Mouse (Mus musculus) heart, embryonic 14.5 days (tissue): ENCODE results near the gene Mt4. TPM values are rescaled to one million over a fixed set of nuclear protein-coding genes. Genes with fewer than 3 reads are reported as not detected.

Source experiments
- ATAC-seq: fragments of 200-750 bp; cut with Nextera tagmentation; 2 replicates; pipeline ENCODE4 v1.8.0; 2017; ENCODE audit warnings: low read depth, moderate TSS enrichment; ENCODE audit not compliant: insufficient number of reproducible peaks, insufficient read depth, low FRiP score
- H3K27ac ChIP-seq, 2 experiments: fragments of 200-500 bp in 1 of 2; fragments of 300-500 bp in 1 of 2; sonication (generic) in 1 of 2; replicated peaks in 1 of 2; 2 replicates each; pipeline ENCODE4 v1.5.1; 2012 to 2014; ENCODE audit warnings: low read depth in 2 of 2, low read length in 2 of 2, control low read depth in 1 of 2, mild to moderate bottlenecking in 1 of 2, mixed read lengths in 1 of 2; ENCODE audit not compliant: control insufficient read depth in 1 of 2, insufficient read depth in 1 of 2
- H3K27me3 ChIP-seq: fragments of 300-500 bp; sonication (generic); 2 replicates; pipeline ENCODE4 v1.6.1; 2014; ENCODE audit warnings: mild to moderate bottlenecking, low read length, control low read depth; ENCODE audit not compliant: control insufficient read depth, insufficient read depth
- H3K36me3 ChIP-seq: fragments of 300-500 bp; sonication (generic); 2 replicates; pipeline ENCODE4 v1.6.1; 2014; ENCODE audit warnings: mild to moderate bottlenecking, control low read depth, low read length, mixed read lengths; ENCODE audit not compliant: control insufficient read depth, insufficient read depth
- H3K4me1 ChIP-seq, 2 experiments: fragments of 200-500 bp in 1 of 2; fragments of 300-500 bp in 1 of 2; sonication (generic) in 1 of 2; 2 replicates each; pipeline ENCODE4 v1.6.1; 2012 to 2014; ENCODE audit warnings: low read length in 2 of 2, control low read depth in 1 of 2, mixed read lengths in 1 of 2; ENCODE audit not compliant: control insufficient read depth in 2 of 2, insufficient read depth in 2 of 2
- H3K4me2 ChIP-seq: fragments of 300-500 bp; sonication (generic); 2 replicates; pipeline ENCODE4 v1.6.1; 2014; ENCODE audit warnings: mild to moderate bottlenecking, low read length
- H3K4me3 ChIP-seq, 2 experiments: fragments of 200-500 bp in 1 of 2; fragments of 300-500 bp in 1 of 2; sonication (generic) in 1 of 2; 2 replicates each; pipeline ENCODE4 v1.5.1; 2012 to 2014; ENCODE audit warnings: low read length in 2 of 2, mild to moderate bottlenecking in 2 of 2, control low read depth in 1 of 2, low read depth in 1 of 2, moderate library complexity in 1 of 2; ENCODE audit not compliant: control insufficient read depth in 1 of 2, insufficient read depth in 1 of 2
- H3K9ac ChIP-seq: fragments of 300-500 bp; sonication (generic); 2 replicates; pipeline ENCODE4 v1.6.1; 2014; ENCODE audit warnings: mild to moderate bottlenecking, low read length
- H3K9me3 ChIP-seq: fragments of 300-500 bp; sonication (generic); 2 replicates; pipeline ENCODE4 v1.6.1; 2016; ENCODE audit warnings: low read length, control low read depth; ENCODE audit not compliant: control insufficient read depth
- WGBS: fragments of 180-500 bp; shearing (Covaris S2); extraction: QIAGEN DNeasy Blood & Tissue Kit; methylation state at CpG from one replicate; pipeline ENCODE4 v1.1.7; 2014; 5-methylcytosine and 5-hydroxymethylcytosine counted together
- polyA plus RNA-seq: library from polyadenylated mRNA; unstranded; fragments of >200 nt; fragmentation: Nextera tagmentation; extraction: Ambion mirVana; gene quantifications from 2 replicates; pipeline ENCODE4 v1.2.1, GENCODE M21; 2014

Gene Mt4
- not detected in 2 replicates for polyA plus RNA-seq

DNA sequence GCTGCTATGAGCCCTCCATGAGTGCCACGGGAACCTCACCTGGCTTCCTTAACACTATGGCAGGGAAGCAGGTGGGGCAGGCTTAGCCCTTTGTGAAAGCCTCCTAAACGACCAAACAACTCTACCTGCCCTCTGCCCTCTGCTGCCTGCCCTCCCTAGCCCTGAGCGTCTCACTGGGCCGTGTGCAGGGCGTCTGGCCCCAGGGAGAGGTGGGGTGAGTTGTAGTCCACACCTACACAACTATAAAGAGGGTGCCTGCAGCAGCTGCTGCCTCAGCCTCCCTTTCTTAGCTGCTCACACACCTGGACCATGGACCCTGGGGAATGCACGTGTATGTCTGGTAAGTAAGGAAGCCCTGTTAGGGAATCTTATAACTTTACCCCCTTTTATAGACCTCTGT is at the start of gene Mt4:
Gene Mt4, plus strand, starts transcription at position 265 of the 400 bp plus-strand sequence.
- Histone ChIP-seq H3K36me3 (no peaks in the 10 kb centered on the region), H3K4me2 (no peak within 1 kb of the TSS), H3K27ac (no peak within 1 kb of the TSS), H3K4me3 (no peak within 1 kb of the TSS), H3K9me3 (0 out of 2 replicates have a peak, but pooled peaks cover 4% of the 10 kb centered on the region), H3K4me1 (no peaks in the 10 kb centered on the region), H3K9ac (no peak within 1 kb of the TSS), H3K27me3 (peaks cover 2% of the 10 kb centered on the region; the same call in 1 of the 2 replicates)
- no peak for ATAC-seq
- WGBS = 47% methylated on average over 6 of the region's 6 CpGs

DNA sequence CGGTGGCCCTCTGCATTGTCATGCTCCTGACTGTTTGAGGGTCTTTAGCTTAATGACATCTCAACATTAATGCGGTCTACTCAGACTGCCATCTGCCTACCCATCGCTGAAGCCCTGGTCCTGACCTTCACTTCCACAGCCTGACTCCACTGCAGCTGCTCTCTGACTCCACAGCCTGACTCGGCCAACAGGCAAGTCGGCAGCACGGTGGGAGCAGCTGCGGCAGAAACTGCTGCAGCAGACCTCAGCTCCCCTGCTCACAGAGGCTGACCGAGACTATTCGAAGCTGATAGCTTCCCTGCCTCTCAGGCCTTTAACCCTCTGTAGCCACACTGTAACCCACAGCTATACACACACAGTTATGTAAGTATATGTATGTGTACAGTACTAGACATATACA is 49.0 kb upstream of the Mt4 start:
- WGBS = 82% methylated on average over 9 of the region's 9 CpGs
- H3K4me3 ChIP-seq = no peak overlapping the region

DNA sequence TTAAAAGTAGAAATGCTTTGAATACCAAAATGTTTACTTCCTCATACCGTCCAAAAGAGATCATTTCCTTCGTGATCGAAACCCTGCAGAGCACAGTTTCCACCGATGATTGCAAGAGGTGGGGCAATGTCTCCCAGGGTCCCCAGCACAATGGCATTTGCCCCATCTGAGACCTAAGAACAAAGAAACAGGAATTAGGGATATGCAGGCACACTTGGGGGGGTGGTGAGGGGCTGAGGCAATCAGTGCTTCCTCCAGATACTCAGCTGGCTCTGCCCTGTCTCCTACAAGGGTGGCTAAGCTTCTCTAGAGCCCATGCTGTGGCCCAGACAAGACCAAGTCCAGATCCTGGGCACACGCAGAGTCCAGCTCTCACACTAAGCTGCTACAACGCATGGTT is 47.3 kb upstream of the Mt4 start:
- 62% methylated on average over 6 of the region's 6 CpGs for WGBS
- H3K27me3 ChIP-seq = no peaks in the 10 kb centered on the region
- no peaks in the 10 kb centered on the region for H3K36me3 ChIP-seq
- no peak overlapping the region for H3K9ac ChIP-seq
- ATAC-seq = no peak
- no peaks in the 10 kb centered on the region for H3K9me3 ChIP-seq
- H3K4me1 ChIP-seq = peaks cover 0 to 2% of the 10 kb centered on the region in 2 experiments; a peak in 1 of 4 replicates
- no peak overlapping the region for H3K4me2 ChIP-seq
- H3K4me3 ChIP-seq = no peak overlapping the region
- H3K27ac ChIP-seq = no peak overlapping the region

More for the DNA sequence above, 49.0 kb upstream of the Mt4 start:
- no peaks in the 10 kb centered on the region for H3K27me3 ChIP-seq
- ATAC-seq = no peak
- no peak overlapping the region for H3K27ac ChIP-seq
- H3K36me3 ChIP-seq = no peaks in the 10 kb centered on the region
- H3K9ac ChIP-seq = no peak overlapping the region
- no peaks in the 10 kb centered on the region for H3K4me1 ChIP-seq
- H3K4me2 ChIP-seq = no peak overlapping the region
- H3K9me3 ChIP-seq = no peaks in the 10 kb centered on the region

DNA sequence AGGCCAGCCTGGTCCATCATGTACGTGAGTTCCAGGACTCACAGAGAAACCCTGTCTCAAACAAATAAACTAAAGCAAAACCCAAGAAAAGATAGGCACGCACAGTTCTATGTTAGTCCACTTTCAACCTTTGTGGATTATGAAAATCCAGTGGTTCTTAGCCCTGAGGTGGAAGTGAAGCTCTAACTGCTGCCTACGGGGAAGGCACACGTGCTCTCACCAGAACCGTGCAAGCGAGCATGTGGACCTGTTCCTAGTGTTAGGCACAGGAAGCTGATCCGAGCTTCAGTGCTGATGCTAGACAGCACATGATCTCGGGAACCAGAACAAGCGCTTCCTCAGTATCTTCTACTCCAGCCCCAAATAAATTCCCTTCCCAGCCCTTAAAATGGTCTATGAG is 44.1 kb upstream of the Mt4 start:
- Histone ChIP-seq H3K4me2 (no peak overlapping the region), H3K4me3 (no peak overlapping the region), H3K36me3 (no peaks in the 10 kb centered on the region), H3K4me1 (peaks cover 2 to 5% of the 10 kb centered on the region in 2 experiments; a peak in 2 of 4 replicates), H3K9ac (no peak overlapping the region), H3K9me3 (no peaks in the 10 kb centered on the region), H3K27ac (no peak overlapping the region; a peak in 1 of 4 replicates), H3K27me3 (no peaks in the 10 kb centered on the region)
- no peak for ATAC-seq
- WGBS = 77% methylated on average over 9 of the region's 9 CpGs

DNA sequence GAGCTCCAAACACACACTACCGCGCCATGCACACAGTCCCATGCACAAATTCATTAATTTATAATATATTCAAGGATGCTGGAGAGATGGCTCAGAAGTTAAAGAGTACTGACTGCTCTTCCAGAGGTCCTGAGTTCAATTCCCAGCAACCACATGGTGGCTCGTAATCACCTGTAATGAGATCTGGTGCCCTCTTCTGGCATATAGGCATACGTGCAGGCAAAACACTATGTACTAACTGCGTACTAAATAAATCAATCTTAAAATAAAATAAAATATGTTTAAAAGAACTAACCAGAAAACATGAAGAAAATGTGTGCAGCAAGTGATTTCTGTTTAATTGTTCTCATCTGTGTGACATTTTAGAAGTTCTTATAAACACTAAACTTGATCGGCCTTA is 42.7 kb upstream of the Mt4 start:
- 83% methylated on average over 6 of the region's 6 CpGs for WGBS
- no peak overlapping the region for H3K9ac ChIP-seq
- H3K9me3 ChIP-seq = no peaks in the 10 kb centered on the region
- no peak overlapping the region for H3K4me3 ChIP-seq
- no peaks in the 10 kb centered on the region for H3K27me3 ChIP-seq
- ATAC-seq = no peak
- no peak overlapping the region for H3K4me2 ChIP-seq
- peaks cover 5% of the 10 kb centered on the region in 2 experiments; a peak in 3 of 4 replicates for H3K4me1 ChIP-seq
- no peak overlapping the region for H3K27ac ChIP-seq
- no peaks in the 10 kb centered on the region for H3K36me3 ChIP-seq

DNA sequence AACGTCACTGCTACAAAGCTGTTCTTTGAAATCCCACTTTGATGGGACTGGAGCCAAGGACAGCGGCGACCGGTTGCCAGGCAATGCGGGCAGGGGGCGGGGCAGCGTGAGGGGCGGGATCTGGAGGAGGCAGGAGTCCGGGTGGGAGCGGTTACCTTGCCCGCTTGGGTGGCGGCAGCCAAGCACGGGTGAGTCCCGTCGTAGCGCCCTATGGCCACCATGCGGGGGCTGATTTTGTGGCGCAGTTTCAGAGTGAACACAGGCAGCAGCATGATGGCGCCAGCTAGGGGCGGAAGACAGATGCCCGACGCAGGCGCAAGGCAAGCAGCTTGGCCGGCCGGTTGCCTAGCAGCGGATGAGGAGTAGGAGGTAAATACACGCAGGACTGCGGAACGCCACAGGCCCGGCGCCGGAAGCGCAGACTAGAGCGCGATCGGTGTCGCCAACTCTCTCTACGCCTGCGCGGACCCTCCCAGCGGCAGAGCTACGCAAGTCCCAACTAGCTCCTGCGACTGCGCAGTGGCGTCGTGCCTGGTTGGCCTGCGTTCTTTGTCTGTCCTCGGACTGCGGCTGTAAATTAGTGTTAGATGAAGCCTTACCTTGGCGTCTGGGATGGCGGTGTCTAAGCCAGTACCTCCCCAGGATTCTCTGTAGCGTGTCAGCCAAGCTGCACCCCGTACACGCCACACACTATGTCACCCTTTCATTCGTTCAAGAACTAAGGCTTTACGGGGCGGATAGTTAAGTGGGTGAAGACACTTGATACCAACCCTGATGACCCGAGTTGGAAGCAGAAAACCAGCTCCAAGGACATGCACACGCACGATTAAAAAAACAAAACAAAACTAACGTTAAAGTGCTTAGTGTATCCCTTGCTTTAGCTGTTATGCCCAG is 38.7 kb upstream of the Mt4 start, which contains the start of gene Bbs2:
Gene Bbs2, minus strand, starts transcription at position 848 of the 894 bp plus-strand sequence.
- WGBS = under 1% methylated on average over 61 of the region's 61 CpGs
- ATAC-seq = peak; percentile 100

DNA sequence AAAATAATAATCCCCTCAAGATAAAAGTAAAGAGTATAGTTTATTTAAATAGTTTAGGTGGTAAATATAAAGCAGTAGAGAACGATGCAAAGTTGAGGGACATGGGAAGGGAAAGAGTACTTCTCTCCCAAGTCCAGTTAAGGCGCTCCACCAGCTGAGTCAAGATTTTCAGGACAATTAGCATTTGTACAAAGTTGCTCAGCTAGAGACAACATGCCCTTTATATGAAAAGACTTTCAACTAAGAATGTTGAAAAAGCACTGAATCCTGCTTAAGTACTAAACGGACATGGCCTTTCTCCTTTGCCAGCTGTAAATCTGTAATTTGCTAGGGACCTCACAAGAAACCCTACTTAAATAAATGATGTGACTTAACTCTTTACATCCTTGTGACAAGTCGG is 38.0 kb upstream of the Mt4 start:
- H3K9ac ChIP-seq = peak overlapping the region; percentile 72; the same call in 1 of the 2 replicates
- WGBS = 49% methylated on average over 4 of the region's 4 CpGs

More for the DNA sequence above, 38.7 kb upstream of the Mt4 start, which contains the start of gene Bbs2:
- peak within 1 kb of the TSS; percentile 56 to 68 for H3K4me3 ChIP-seq
- peaks cover 8% of the 10 kb centered on the region; the same call in 1 of the 2 replicates for H3K27me3 ChIP-seq
- peak within 1 kb of the TSS; percentile 65 for H3K4me2 ChIP-seq
- H3K27ac ChIP-seq = peak within 1 kb of the TSS; percentile 92 to 99
- H3K4me1 ChIP-seq = peaks cover 4 to 5% of the 10 kb centered on the region in 2 experiments; a peak in 3 of 4 replicates
- peak within 1 kb of the TSS; percentile 72 for H3K9ac ChIP-seq
- H3K9me3 ChIP-seq = no peaks in the 10 kb centered on the region
- no peaks in the 10 kb centered on the region for H3K36me3 ChIP-seq

More for the DNA sequence above, 38.0 kb upstream of the Mt4 start:
- peak overlapping the region in 1 of 2 experiments; percentile 56; a peak in 2 of 4 replicates for H3K4me3 ChIP-seq
- ATAC-seq = no peak
- peak overlapping the region; percentile 65 for H3K4me2 ChIP-seq
- H3K27ac ChIP-seq = peak overlapping the region; percentile 92 to 99
- peaks cover 8% of the 10 kb centered on the region; the same call in 1 of the 2 replicates for H3K27me3 ChIP-seq
- H3K4me1 ChIP-seq = peaks cover 3 to 5% of the 10 kb centered on the region in 2 experiments; a peak in 3 of 4 replicates
- no peaks in the 10 kb centered on the region for H3K9me3 ChIP-seq
- no peaks in the 10 kb centered on the region for H3K36me3 ChIP-seq
